Mouse (Mus musculus) hindbrain, postnatal 0 days (tissue): ENCODE measurements around the gene Emp2. TPM values are rescaled to one million over a fixed set of nuclear protein-coding genes. Genes with fewer than 3 reads are reported as not detected.

ENCODE experiments used
- ATAC-seq: fragments of 200-750 bp; cut with Nextera tagmentation; 2 replicates; pipeline ENCODE4 v1.8.0; 2017; ENCODE audit warnings: mild to moderate bottlenecking, moderate TSS enrichment, moderate library complexity
- DNase-seq: peaks from one replicate; pipeline ENCODE4 v3.0.0-alpha.2; 2015; ENCODE audit warnings: low spot score
- H3K27ac ChIP-seq: fragments of 300-500 bp; sonication (generic); 2 replicates; pipeline ENCODE4 v1.5.1; 2014; ENCODE audit warnings: mild to moderate bottlenecking
- H3K27me3 ChIP-seq: fragments of 300-500 bp; sonication (generic); 2 replicates; pipeline ENCODE4 v1.6.1; 2014; ENCODE audit warnings: low read length, mixed read lengths; ENCODE audit not compliant: insufficient read depth
- H3K36me3 ChIP-seq: fragments of 300-500 bp; sonication (generic); 2 replicates; pipeline ENCODE4 v1.6.1; 2014; ENCODE audit warnings: low read length, mixed read lengths; ENCODE audit not compliant: insufficient read depth
- H3K4me1 ChIP-seq: fragments of 300-500 bp; sonication (generic); 2 replicates; pipeline ENCODE4 v1.6.1; 2014; ENCODE audit warnings: antibody characterized with exemption, low read length, mixed read lengths; ENCODE audit not compliant: insufficient read depth
- H3K4me2 ChIP-seq: fragments of 300-500 bp; sonication (generic); 2 replicates; pipeline ENCODE4 v1.6.1; 2014; ENCODE audit warnings: low read depth, mild to moderate bottlenecking, low read length, moderate library complexity, mixed read lengths
- H3K4me3 ChIP-seq: fragments of 300-500 bp; sonication (generic); 2 replicates; pipeline ENCODE4 v1.5.1; 2014; ENCODE audit warnings: low read length
- H3K9ac ChIP-seq: fragments of 300-500 bp; sonication (generic); replicated peaks from 2 replicates; pipeline ENCODE4 v1.6.1; 2014; ENCODE audit warnings: mild to moderate bottlenecking, low read length, moderate library complexity, mixed read lengths
- H3K9me3 ChIP-seq: fragments of 300-500 bp; sonication (generic); 2 replicates; pipeline ENCODE4 v1.6.1; 2016; ENCODE audit warnings: low read length, mixed read lengths
- CTCF ChIP-seq: IDR thresholded peaks from 2 replicates; pipeline ENCODE4 v1.5.1; 2016; ENCODE audit warnings: antibody characterized with exemption, control low read depth, low read depth
- WGBS: fragments of 180-500 bp; shearing (Covaris S2); extraction: QIAGEN DNeasy Blood & Tissue Kit; methylation state at CpG from one replicate; pipeline ENCODE4 v1.1.7; 2014; 5-methylcytosine and 5-hydroxymethylcytosine counted together
- polyA plus RNA-seq: library from polyadenylated mRNA; unstranded; fragments of >200 nt; fragmentation: Nextera tagmentation; extraction: Ambion mirVana; gene quantifications from 2 replicates; pipeline ENCODE4 v1.2.1, GENCODE M21; 2015
- total RNA-seq: library from RNA; depleted of rRNA; stranded (reverse); fragments of >200 nt; gene quantifications from 2 replicates; pipeline ENCODE4 v1.2.3, GENCODE M21; 2014

The Emp2 gene
- total and polyA plus RNA-seq, 2 experiments from 2014 or later = 26.6 to 30.7 TPM

DNA sequence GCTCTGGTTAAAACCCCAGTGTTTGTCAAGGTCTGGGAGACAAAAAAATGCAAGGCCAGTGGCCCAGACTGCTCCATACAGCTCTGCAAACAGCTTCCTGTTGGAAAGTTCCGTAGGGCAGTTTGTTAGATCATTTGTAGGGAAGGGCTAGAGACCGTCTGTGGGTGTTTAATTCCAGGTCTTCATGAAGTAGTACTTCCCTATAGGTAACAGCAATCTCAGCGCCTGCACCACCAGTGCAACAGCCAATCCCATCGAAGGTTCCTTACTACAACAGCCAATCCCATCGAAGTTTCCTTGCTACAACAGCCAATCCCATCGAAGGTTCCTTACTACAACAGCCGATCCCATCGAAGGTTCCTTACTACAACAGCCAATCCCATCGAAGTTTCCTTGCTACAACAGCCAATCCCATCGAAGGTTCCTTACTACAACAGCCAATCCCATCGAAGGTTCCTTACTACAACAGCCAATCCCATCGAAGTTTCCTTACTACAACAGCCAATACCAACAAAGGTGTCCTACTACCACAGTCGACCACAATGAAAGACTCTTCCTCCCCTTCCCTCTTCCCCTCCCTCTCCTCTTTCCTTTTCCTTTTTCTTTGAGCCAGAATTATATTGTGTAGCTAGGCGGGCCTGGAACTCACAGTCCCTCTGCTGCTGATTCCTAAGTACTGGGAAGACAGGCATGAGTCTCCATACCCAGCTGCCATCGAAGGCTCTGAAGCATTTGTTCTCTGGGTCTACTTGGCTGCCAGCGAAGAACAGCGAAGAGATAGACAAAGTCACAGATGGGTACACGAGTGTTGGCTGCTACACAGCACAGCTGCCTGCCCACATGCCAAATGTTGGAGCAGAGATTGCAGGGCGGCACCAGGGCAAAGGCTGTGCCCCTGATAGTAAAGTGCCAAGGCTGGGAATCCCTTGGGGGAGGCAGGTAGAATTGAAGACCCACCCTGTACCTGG, 23.0 kb upstream of the Emp2 start:
- Histone ChIP-seq H3K9ac (no peak overlapping the region), H3K27me3 (no peaks in the 10 kb centered on the region), H3K4me1 (no peaks in the 10 kb centered on the region), H3K4me3 (no peak overlapping the region), H3K27ac (no peak overlapping the region), H3K9me3 (no peaks in the 10 kb centered on the region), H3K4me2 (no peak overlapping the region), H3K36me3 (no peaks in the 10 kb centered on the region)
- WGBS = 91% methylated on average over 19 of the region's 19 CpGs
- ATAC-seq (no peak), DNase-seq (no peak)
- no peak for TF ChIP-seq CTCF

DNA sequence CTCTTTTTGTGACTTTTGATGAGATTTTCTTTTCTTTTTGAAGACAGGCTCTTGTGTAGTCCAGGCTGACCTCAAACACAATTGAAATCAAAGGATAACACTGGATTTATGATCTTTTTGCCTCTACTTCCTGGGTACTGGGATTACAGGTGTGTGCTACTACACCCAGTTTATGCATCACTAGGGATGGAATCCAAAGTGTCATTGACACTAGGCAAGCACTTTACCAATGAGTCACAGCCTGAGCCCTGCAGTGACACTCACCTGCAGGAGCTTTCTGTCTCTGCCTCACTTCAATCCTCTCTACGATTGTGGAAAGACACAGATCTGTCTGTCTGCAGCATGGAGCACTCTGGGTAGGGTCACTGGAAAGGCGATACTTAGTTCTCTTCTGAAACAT, 22.2 kb upstream of the Emp2 start:
- Histone ChIP-seq H3K4me2 (no peak overlapping the region), H3K4me1 (no peaks in the 10 kb centered on the region), H3K9ac (no peak overlapping the region), H3K27ac (no peak overlapping the region), H3K27me3 (no peaks in the 10 kb centered on the region), H3K9me3 (no peaks in the 10 kb centered on the region), H3K4me3 (no peak overlapping the region), H3K36me3 (no peaks in the 10 kb centered on the region)
- 90% methylated on average over 2 of the region's 2 CpGs for WGBS
- DNase-seq (no peak), ATAC-seq (no peak)
- TF ChIP-seq CTCF = no peak

- DNase-seq (no peak), ATAC-seq (no peak)
- Histone ChIP-seq H3K4me1 (no peaks in the 10 kb centered on the region), H3K4me3 (no peak overlapping the region), H3K36me3 (no peaks in the 10 kb centered on the region), H3K4me2 (no peak overlapping the region), H3K27ac (no peak overlapping the region), H3K9ac (no peak overlapping the region), H3K9me3 (no peaks in the 10 kb centered on the region), H3K27me3 (no peaks in the 10 kb centered on the region)
- TF ChIP-seq CTCF = no peak
- WGBS = 54% methylated on average over 7 of the region's 7 CpGs
These were observed 19.0 kb upstream of the Emp2 start for GRCm38 (mm10) chr16:10332732-10333131.

GRCm38 (mm10) chr16:10330586-10331495, 17.1 kb upstream of the Emp2 start:
- 79% methylated on average over 12 of the region's 12 CpGs for WGBS
- no peak for TF ChIP-seq CTCF
- Histone ChIP-seq H3K9ac (no peak overlapping the region), H3K4me2 (no peak overlapping the region), H3K36me3 (no peaks in the 10 kb centered on the region), H3K9me3 (no peaks in the 10 kb centered on the region), H3K27me3 (no peaks in the 10 kb centered on the region), H3K4me3 (no peak overlapping the region), H3K4me1 (no peaks in the 10 kb centered on the region), H3K27ac (no peak overlapping the region)
- ATAC-seq (no peak), DNase-seq (no peak)

DNA sequence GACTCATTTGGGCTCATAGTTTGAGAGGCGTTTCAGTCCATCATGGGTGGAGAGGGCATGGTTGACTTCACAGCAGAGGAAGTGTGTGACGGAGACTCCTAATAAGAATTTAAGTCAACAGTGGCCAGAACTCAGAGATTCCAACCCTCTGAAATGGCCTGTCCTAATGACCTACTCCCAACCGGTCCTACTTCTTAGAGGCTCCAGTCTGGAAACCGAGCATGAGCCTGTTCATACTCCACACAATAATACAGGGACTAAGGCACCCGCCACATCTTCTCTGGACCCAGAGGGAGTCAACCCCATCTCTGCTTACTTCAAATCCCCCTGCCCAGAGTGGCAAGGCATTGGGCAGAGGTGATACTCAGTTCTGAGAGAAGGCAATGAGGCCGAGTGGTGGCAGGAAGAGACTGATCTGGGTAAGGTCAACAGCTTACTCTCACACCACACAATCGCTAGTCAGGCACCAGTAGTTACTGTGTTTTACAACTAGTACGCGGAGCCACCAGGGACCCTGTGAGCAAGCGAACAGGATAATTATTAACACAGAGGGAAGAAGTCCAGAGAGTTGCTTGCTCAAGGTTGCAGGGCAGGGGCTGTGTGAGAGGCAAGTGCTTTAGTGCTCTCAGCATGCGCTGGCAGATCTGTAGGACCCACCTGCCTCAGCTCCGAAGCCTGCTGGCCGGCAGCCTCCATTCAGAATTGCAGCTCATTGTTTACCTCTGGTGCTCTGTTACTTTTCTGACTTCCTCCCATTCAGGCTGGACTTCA, 14.0 kb upstream of the Emp2 start:
- no peak overlapping the region for H3K4me3 ChIP-seq
- WGBS = 59% methylated on average over 13 of the region's 13 CpGs
- DNase-seq = no peak
- TF ChIP-seq CTCF = no peak
- no peaks in the 10 kb centered on the region for H3K27me3 ChIP-seq
- no peak overlapping the region for H3K4me2 ChIP-seq
- H3K36me3 ChIP-seq = no peaks in the 10 kb centered on the region
- H3K27ac ChIP-seq = no peak overlapping the region
- H3K9me3 ChIP-seq = no peaks in the 10 kb centered on the region
- H3K4me1 ChIP-seq = no peaks in the 10 kb centered on the region
- no peak for ATAC-seq
- no peak overlapping the region for H3K9ac ChIP-seq

GRCm38 (mm10) chr16:10319914-10320569, 6.3 kb upstream of the Emp2 start:
- H3K9ac ChIP-seq = no peak overlapping the region
- no peak for DNase-seq
- no peak overlapping the region for H3K4me3 ChIP-seq
- no peak for ATAC-seq
- no peaks in the 10 kb centered on the region for H3K36me3 ChIP-seq
- H3K27ac ChIP-seq = no peak overlapping the region
- 53% methylated on average over 17 of the region's 17 CpGs for WGBS
- H3K4me2 ChIP-seq = no peak overlapping the region
- TF ChIP-seq CTCF = no peak
- no peaks in the 10 kb centered on the region for H3K4me1 ChIP-seq
- H3K27me3 ChIP-seq = no peaks in the 10 kb centered on the region
- no peaks in the 10 kb centered on the region for H3K9me3 ChIP-seq
